Mouse (Mus musculus): ENCODE data around the gene Acsm2.

DNA sequence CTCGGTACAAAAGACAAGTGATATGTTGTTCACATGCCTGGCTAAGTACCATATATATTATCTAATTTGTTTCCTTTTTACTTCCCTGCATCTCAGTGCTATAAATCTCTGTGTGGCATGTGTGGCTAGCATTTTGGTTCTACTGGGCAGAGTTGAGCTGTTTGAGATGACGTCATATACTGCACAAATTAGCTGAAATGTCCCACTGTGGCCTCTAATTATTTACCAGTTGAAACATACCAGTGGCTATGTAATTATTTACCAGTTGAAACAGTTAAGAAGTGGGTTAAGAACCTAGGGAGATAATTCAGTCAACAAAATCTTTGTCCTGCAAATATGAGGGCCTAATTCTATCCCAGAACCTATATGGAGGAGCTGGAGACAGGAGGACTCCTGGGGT is 26.6 kb upstream of the Acsm2 start:
- TF ChIP-seq CHD2 (IDR thresholded peaks at IDR 0.05; ENCODE audit: low read depth, low read length) (no peak), ZC3H11A (IDR thresholded peaks at IDR 0.05; ENCODE audit: borderline replicate concordance, low read depth, low read length) (no peak), HCFC1 (IDR thresholded peaks at IDR 0.05; ENCODE audit: borderline replicate concordance, insufficient read depth, low read length) (no peak), MAFK (IDR thresholded peaks at IDR 0.05; ENCODE audit: insufficient read depth, low read depth, low read length) (no peak)
